Mouse (Mus musculus) hindbrain, embryonic 11.5 days (tissue): Measurements from ENCODE around the gene Ppef2. TPM values are rescaled to one million over a fixed set of nuclear protein-coding genes. Genes with fewer than 3 reads are reported as not detected.

Experiments used
- ATAC-seq: fragments of 200-750 bp; cut with Nextera tagmentation; 2 replicates; pipeline ENCODE4 v1.8.0; 2017; ENCODE audit warnings: mild to moderate bottlenecking, moderate TSS enrichment, moderate library complexity; ENCODE audit not compliant: low FRiP score
- DNase-seq: peaks from one replicate; pipeline ENCODE4 v3.0.0-alpha.2; 2015; ENCODE audit warnings: low spot score
- H3K27ac ChIP-seq: fragments of 300-500 bp; sonication (generic); 2 replicates; pipeline ENCODE4 v1.5.1; 2014; ENCODE audit warnings: mild to moderate bottlenecking, low read depth, low read length
- H3K27me3 ChIP-seq: fragments of 300-500 bp; sonication (generic); 2 replicates; pipeline ENCODE4 v1.6.1; 2014; ENCODE audit warnings: mild to moderate bottlenecking, low read length, moderate library complexity, mixed read lengths; ENCODE audit not compliant: control insufficient read depth, insufficient read depth
- H3K36me3 ChIP-seq: fragments of 300-500 bp; sonication (generic); 2 replicates; pipeline ENCODE4 v1.6.1; 2014; ENCODE audit warnings: mild to moderate bottlenecking, low read length, moderate library complexity, mixed read lengths; ENCODE audit not compliant: control insufficient read depth, insufficient read depth
- H3K4me1 ChIP-seq: fragments of 300-500 bp; sonication (generic); replicated peaks from 2 replicates; pipeline ENCODE4 v1.6.1; 2014; ENCODE audit warnings: low read length, mixed read lengths; ENCODE audit not compliant: control insufficient read depth, insufficient read depth
- H3K4me2 ChIP-seq: fragments of 300-500 bp; sonication (generic); replicated peaks from 2 replicates; pipeline ENCODE4 v1.6.1; 2014; ENCODE audit warnings: mild to moderate bottlenecking, low read depth, low read length
- H3K4me3 ChIP-seq: fragments of 300-500 bp; sonication (generic); 2 replicates; pipeline ENCODE4 v1.5.1; 2014; ENCODE audit warnings: low read depth, low read length
- H3K9ac ChIP-seq: fragments of 300-500 bp; sonication (generic); 2 replicates; pipeline ENCODE4 v1.6.1; 2014; ENCODE audit warnings: low read depth, low read length
- H3K9me3 ChIP-seq: fragments of 300-500 bp; sonication (generic); 2 replicates; pipeline ENCODE4 v1.6.1; 2016; ENCODE audit warnings: low read length; ENCODE audit not compliant: control insufficient read depth
- WGBS: fragments of 180-500 bp; shearing (Covaris S2); extraction: QIAGEN DNeasy Blood & Tissue Kit; methylation state at CpG from one replicate; pipeline ENCODE4 v1.1.7; 2014; 5-methylcytosine and 5-hydroxymethylcytosine counted together
- polyA plus RNA-seq: library from polyadenylated mRNA; unstranded; fragments of >200 nt; fragmentation: Nextera tagmentation; extraction: Ambion mirVana; gene quantifications from 2 replicates; pipeline ENCODE4 v1.2.1, GENCODE M21; 2014

Gene Ppef2
- polyA plus RNA-seq, 1 experiment from 2014 or later = not detected

GRCm38 (mm10) chr5:92188881-92189483 is 67.1 kb downstream of the Ppef2 start:
- Histone ChIP-seq H3K36me3 (peaks cover 10% of the 10 kb centered on the region), H3K27ac (no peak overlapping the region), H3K27me3 (no peaks in the 10 kb centered on the region), H3K4me3 (no peak overlapping the region), H3K9ac (no peak overlapping the region), H3K4me1 (no peaks in the 10 kb centered on the region), H3K9me3 (no peaks in the 10 kb centered on the region), H3K4me2 (no peak overlapping the region)
- no peak for ATAC-seq
- DNase-seq = no peak
- WGBS = 94% methylated on average over 7 of the region's 7 CpGs

- Histone ChIP-seq H3K27me3 (no peaks in the 10 kb centered on the region), H3K27ac (no peak overlapping the region), H3K4me1 (no peaks in the 10 kb centered on the region), H3K4me2 (no peak overlapping the region), H3K9me3 (no peaks in the 10 kb centered on the region), H3K4me3 (no peak overlapping the region), H3K36me3 (no peaks in the 10 kb centered on the region), H3K9ac (no peak overlapping the region)
- 89% methylated on average over 8 of the region's 8 CpGs for WGBS
- no peak for ATAC-seq
- no peak for DNase-seq
Observed at GRCm38 (mm10) chr5:92183071-92183830, 72.8 kb downstream of the Ppef2 start.

Other genes starting within 250 kb of the Ppef2 start
- 1.4 and 1.7 TPM in 2 replicates for gene Cdkl2, start 212.4 kb downstream of the Ppef2 start, polyA plus RNA-seq
- 333 and 359 TPM in 2 replicates for gene G3bp2, start 172.6 kb downstream of the Ppef2 start, polyA plus RNA-seq
- 31.3 and 34.1 TPM in 2 replicates for gene Uso1, start 118.3 kb downstream of the Ppef2 start, polyA plus RNA-seq
- not detected in 2 replicates for gene U90926, start 40.9 kb downstream of the Ppef2 start, polyA plus RNA-seq
- gene Naaa, start 21.9 kb upstream of the Ppef2 start, polyA plus RNA-seq = 4.7 and 5.5 TPM in 2 replicates
- 36.3 and 49.1 TPM in 2 replicates for gene Sdad1, start 54.2 kb upstream of the Ppef2 start, polyA plus RNA-seq
- gene Cxcl9, start 71.8 kb upstream of the Ppef2 start, polyA plus RNA-seq = not detected in 2 replicates
- 3.4 and 3.6 TPM in 2 replicates for gene Art3, start 75.5 kb upstream of the Ppef2 start, polyA plus RNA-seq
- gene Cxcl10, start 92.6 kb upstream of the Ppef2 start, polyA plus RNA-seq = 0.57 and 0.71 TPM in 2 replicates
- 67.5 and 69.3 TPM in 2 replicates for gene Nup54, start 178.9 kb upstream of the Ppef2 start, polyA plus RNA-seq